ENCODE assay signal across 8 mouse cellular contexts in the genomic region with DNA sequence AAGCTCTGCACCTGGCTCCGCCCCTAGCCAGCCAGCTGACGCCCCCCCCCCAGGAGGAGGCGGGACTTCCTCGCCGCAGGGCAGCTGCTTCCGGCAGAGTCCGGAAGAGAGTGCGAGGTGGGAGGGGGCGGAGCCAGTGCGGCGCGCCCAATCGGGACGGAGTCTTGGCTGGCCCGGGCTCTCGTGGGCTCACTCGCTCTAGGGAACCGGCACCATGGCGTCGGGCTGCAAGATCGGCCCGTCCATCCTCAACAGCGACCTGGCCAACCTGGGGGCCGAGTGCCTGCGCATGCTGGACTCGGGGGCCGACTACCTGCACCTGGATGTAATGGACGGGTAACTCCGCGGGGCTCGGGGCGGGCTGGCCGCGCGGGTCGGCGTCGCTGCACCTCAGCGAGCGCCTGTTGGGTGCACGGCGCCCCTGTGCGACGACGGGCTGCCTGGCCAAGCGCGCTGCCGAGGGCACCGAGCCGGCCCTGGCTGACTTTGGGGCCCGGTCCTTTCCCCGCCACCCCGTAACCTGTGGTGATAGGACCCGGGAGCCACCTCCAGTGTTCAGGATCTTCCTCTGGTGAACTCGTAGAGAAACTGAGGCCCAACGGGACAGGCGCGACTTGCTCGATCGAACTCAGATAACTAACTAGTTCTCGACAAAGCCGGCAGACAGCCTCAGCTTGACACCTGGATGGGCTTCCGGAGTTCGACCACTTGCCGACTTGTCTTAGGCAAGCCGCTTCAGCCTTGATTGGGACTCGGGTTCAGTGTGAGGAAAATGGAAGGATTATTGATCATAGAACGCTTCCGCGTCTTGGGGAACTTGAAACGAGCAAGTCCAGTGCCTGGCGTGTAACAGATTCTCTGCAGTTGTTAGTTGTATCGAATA. TPM values are rescaled to one million over a fixed set of nuclear protein-coding genes. Genes with fewer than 3 reads are reported as not detected.
DNase-seq lines count a peak whose midpoint lies in the region; ATAC-seq and TF ChIP-seq lines count a peak whose summit lies in the region.

TSS of gene Rpe (plus strand) at position 139 of the 883 bp plus-strand sequence.

- under 1% methylated on average over 73 of the region's 73 CpGs for WGBS in forebrain, embryonic 15.5 days
- WGBS in lung, adult 2 months: under 1% methylated on average over 73 of the region's 73 CpGs

- ATAC-seq in forebrain, embryonic 15.5 days (replicated peaks): peak; percentile 100
- ATAC-seq in neutrophil, adult 5-6 weeks (ENCODE audit: extremely low read depth, insufficient number of reproducible peaks, low FRiP score, poor library complexity, severe bottlenecking): peak; percentile 100

- peak; percentile 78; the same call in 1 of the 2 replicates for TF ChIP-seq POLR2A in lung, adult 2 months (IDR thresholded peaks at IDR 0.05; ENCODE audit: borderline replicate concordance, extremely low read depth, low read depth, low read length)

- no peak for TF ChIP-seq CTCF in lung, adult 2 months (IDR thresholded peaks at IDR 0.05; ENCODE audit: insufficient read depth, low read length)

- H3K27me3 ChIP-seq in forebrain, embryonic 15.5 days: no peaks in the 10 kb centered on the region

- H3K9ac ChIP-seq in forebrain, embryonic 15.5 days (replicated peaks): peak within 1 kb of the TSS; percentile 89

- H3K9me3 ChIP-seq in forebrain, embryonic 15.5 days: no peaks in the 10 kb centered on the region

- peak; percentile 95 for DNase-seq in ES-CJ7 (ENCODE audit: low read depth, low spot score)
- DNase-seq in cerebellum, adult 11 months: peak; percentile 88
- DNase-seq in heart, postnatal 25 days (ENCODE audit: low spot score): peak; percentile 86
- peak; percentile 89 to 93 for DNase-seq in layer of hippocampus, adult 18-20 months (ENCODE audit: low spot score in 2 of 2)
- peak; percentile 91 for DNase-seq in lung, adult 2 months
- peak; percentile 88 to 89 for DNase-seq in thymus, adult 18-20 months

- peak within 1 kb of the TSS; percentile 72 for H3K27ac ChIP-seq in forebrain, embryonic 15.5 days (replicated peaks)

- peak within 1 kb of the TSS; percentile 96 for H3K4me3 ChIP-seq in forebrain, embryonic 15.5 days
- H3K4me3 ChIP-seq in lung, adult 2 months (replicated peaks; ENCODE audit: extremely low read depth, low read depth, low read length): peak within 1 kb of the TSS; percentile 96

- intact Hi-C loops in heart, postnatal 25 days (cut with DNase I): loop anchor here (5.0 kb wide), 1 partner anchor 116 kb away; the partner anchor contains the start of gene Kansl1l

- peaks cover 26% of the 10 kb centered on the region for H3K4me1 ChIP-seq in forebrain, embryonic 15.5 days
- H3K4me1 ChIP-seq in lung, adult 2 months (ENCODE audit: control insufficient read depth, insufficient read depth, low read length): peaks cover 5% of the 10 kb centered on the region

- H3K36me3 ChIP-seq in forebrain, embryonic 15.5 days: no peaks in the 10 kb centered on the region

- peak within 1 kb of the TSS; percentile 74 for H3K4me2 ChIP-seq in forebrain, embryonic 15.5 days (replicated peaks)

RNA-seq across cellular contexts. Expression of gene Rpe, which starts in this region (rescaled TPM):
- 37.5 and 39.4 TPM in 2 replicates for polyA plus RNA-seq in forebrain, embryonic 15.5 days (2015; fragmentation: Nextera tagmentation; extraction: Ambion mirVana)
- total RNA-seq in heart, postnatal 25 days (2021): 10 to 100 TPM; 12.2 to 13.8 TPM
- 10 to 100 TPM; 38.1 to 38.3 TPM for total RNA-seq in layer of hippocampus, adult 18-20 months (2021)
- 14.0 and 17.0 TPM in 2 replicates for polyA plus RNA-seq in lung, adult 2 months (2012; rRNA removed)
- 29.7 and 31.4 TPM in 2 replicates for total RNA-seq in neutrophil, adult 5-6 weeks (2017)

Comparison
In these comparisons a context has a peak if more than half of its experiments do, and no peak if none do; other contexts are left out.
1. Peak in every context shown above with its lines: DNase-seq, ATAC-seq, H3K4me3 ChIP-seq and H3K27ac ChIP-seq.